Mouse (Mus musculus) liver, embryonic 14.5 days (tissue): ENCODE results near the gene Vamp2.

Experiments
- CTCF ChIP-seq: IDR thresholded peaks from 2 replicates; pipeline ENCODE4 v1.5.1; 2016; ENCODE audit warnings: antibody characterized with exemption, low read depth, control low read depth
- EP300 ChIP-seq: IDR thresholded peaks from 2 replicates; pipeline ENCODE4 v1.6.1; 2016; ENCODE audit warnings: antibody characterized with exemption, low read depth

- TF ChIP-seq CTCF: no peak
- TF ChIP-seq EP300: no peak
These were observed 23.6 kb downstream of the Vamp2 start for GRCm38 (mm10) chr11:69111865-69112264.
